Mouse (Mus musculus) embryonic fibroblast, embryonic 13.5 days (primary cell): ENCODE results near the gene Gpx2. TPM values are rescaled to one million over a fixed set of nuclear protein-coding genes. Genes with fewer than 3 reads are reported as not detected.

Experiments
- H3K27ac ChIP-seq: 2 replicates; pipeline ENCODE4 v1.5.1; 2012; ENCODE audit warnings: low read length, control low read depth, inconsistent platforms; ENCODE audit not compliant: insufficient read depth
- H3K4me1 ChIP-seq: 2 replicates; pipeline ENCODE4 v1.6.1; 2011; ENCODE audit warnings: low read length; ENCODE audit not compliant: control insufficient read depth, insufficient read depth
- H3K4me3 ChIP-seq: 2 replicates; pipeline ENCODE4 v1.5.1; 2011; ENCODE audit warnings: mild to moderate bottlenecking, control low read depth, low read length; ENCODE audit not compliant: insufficient read depth
- CTCF ChIP-seq: IDR thresholded peaks from 2 replicates; pipeline ENCODE4 v1.5.1; 2011; ENCODE audit warnings: mild to moderate bottlenecking, control low read depth, low read length, moderate library complexity, borderline replicate concordance; ENCODE audit not compliant: insufficient read depth
- POLR2A ChIP-seq: IDR thresholded peaks from 2 replicates; pipeline ENCODE4 v1.6.1; 2011; ENCODE audit warnings: low read depth, mild to moderate bottlenecking, control low read depth, low read length, moderate library complexity
- polyA plus RNA-seq: library from polyadenylated mRNA; stranded (reverse); fragments of >200 nt; gene quantifications from 2 replicates; pipeline ENCODE4 v1.2.4, GENCODE M21; 2011; ENCODE audit warnings: low read depth; ENCODE audit not compliant: missing spikeins, insufficient read length

The Gpx2 gene
- polyA plus RNA-seq: not detected in 2 replicates

DNA sequence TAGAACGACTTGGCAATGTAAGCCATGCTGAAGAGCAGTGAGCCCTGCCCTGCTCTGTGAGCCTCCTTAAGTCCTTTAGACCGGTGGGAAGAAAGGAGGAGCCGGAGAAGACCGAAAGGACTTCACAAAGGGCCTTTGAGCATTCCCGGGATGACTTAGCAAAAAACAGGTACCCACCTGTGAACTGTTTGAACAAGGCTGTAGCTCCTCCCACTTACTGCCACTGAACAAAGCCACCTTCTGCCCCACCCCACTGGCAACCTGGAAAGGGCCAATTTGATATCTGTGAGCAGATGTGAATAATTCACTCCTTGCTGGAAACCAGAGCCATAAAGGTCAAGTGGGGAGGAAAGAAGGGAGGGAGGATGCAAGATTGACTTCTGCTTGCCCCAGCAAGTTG is at the start of gene Gpx2:
TSS of gene Gpx2 (minus strand) at position 205 of the 400 bp plus-strand sequence.
- TF ChIP-seq CTCF: no peak
- TF ChIP-seq POLR2A: no peak
- Histone ChIP-seq H3K27ac (no peak within 1 kb of the TSS), H3K4me1 (no peaks in the 10 kb centered on the region), H3K4me3 (no peak within 1 kb of the TSS)

DNA sequence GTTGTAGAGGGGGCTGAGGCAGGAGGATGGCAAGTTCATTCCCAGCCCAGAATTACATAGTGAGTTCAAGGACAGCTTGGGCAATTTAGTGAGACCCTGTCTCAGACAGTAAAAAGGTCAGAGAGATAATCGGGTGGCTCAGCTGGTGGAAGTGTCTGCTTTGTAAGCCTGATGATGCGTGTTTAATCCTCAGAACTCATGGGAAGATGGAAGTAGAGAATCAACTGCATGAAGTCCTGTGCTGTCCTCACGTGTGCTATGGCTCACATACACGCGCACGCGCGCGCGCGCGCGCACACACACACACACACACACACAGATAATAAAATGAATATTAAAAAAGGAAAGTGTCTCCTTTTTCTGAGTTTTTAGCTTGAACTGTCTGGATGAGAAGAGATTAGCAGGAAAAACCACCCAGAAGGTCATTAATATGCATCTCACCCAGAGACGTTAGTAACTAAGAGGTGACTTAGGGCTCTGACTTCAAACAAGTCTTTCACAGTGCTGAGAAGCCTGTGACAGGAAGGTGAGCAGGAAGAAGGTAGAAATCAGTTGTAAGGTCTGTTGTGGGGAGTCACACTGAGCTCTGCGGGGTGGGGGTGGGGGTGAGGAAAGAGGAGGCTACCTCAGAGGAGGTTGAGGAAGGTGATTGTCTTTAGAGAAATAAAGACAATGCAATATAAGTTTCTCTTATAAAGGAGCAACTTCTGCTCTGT is 49.1 kb upstream of the Gpx2 start:
- TF ChIP-seq CTCF (no peak), POLR2A (no peak)
- Histone ChIP-seq H3K27ac (no peak overlapping the region), H3K4me1 (no peaks in the 10 kb centered on the region), H3K4me3 (no peak overlapping the region)

- no peak overlapping the region for H3K4me3 ChIP-seq
- TF ChIP-seq POLR2A (no peak), CTCF (no peak)
- no peaks in the 10 kb centered on the region for H3K4me1 ChIP-seq
- no peak overlapping the region for H3K27ac ChIP-seq
These were observed 44.7 kb upstream of the Gpx2 start for GRCm38 (mm10) chr12:76840081-76840480.

DNA sequence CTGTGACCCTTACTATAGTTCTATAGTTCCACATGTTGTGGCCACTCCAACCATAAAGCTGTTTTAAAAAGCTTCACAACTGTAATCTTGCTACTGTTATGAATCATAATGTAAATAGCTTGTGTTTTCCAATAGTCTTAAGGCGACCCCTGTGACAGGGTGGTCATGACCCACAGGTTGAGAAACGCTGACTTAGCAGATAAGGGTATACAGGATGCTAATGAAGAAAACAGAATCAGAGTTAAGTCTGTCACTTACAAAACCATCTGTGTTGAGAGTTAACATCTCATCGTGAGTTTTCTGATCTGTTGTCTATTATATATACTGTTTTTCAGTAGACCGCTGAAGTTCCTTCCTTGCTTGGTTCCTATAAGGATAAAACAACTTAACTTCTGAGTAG is 43.9 kb upstream of the Gpx2 start:
- H3K4me1 ChIP-seq: no peaks in the 10 kb centered on the region
- no peak overlapping the region for H3K27ac ChIP-seq
- H3K4me3 ChIP-seq: no peak overlapping the region
- TF ChIP-seq POLR2A (no peak), CTCF (no peak)

GRCm38 (mm10) chr12:76837844-76838650 is 42.7 kb upstream of the Gpx2 start:
- no peaks in the 10 kb centered on the region for H3K4me1 ChIP-seq
- H3K4me3 ChIP-seq: peak overlapping the region; percentile 77
- TF ChIP-seq CTCF: no peak
- TF ChIP-seq POLR2A: peak; percentile 67; the same call in 1 of the 2 replicates
- peak overlapping the region; percentile 3; the same call in 1 of the 2 replicates for H3K27ac ChIP-seq

- H3K27ac ChIP-seq: peak overlapping the region; percentile 56; the same call in 1 of the 2 replicates
- peak overlapping the region; percentile 77 for H3K4me3 ChIP-seq
- no peaks in the 10 kb centered on the region for H3K4me1 ChIP-seq
- TF ChIP-seq POLR2A (peak; percentile 60), CTCF (peak; percentile 57; the same call in 1 of the 2 replicates)
These were observed 41.9 kb upstream of the Gpx2 start for GRCm38 (mm10) chr12:76837101-76837843.

GRCm38 (mm10) chr12:76832704-76833103 is 37.4 kb upstream of the Gpx2 start:
- Histone ChIP-seq H3K27ac (no peak overlapping the region), H3K4me3 (no peak overlapping the region), H3K4me1 (no peaks in the 10 kb centered on the region)
- TF ChIP-seq CTCF (peak; percentile 64; the same call in 1 of the 2 replicates), POLR2A (no peak)

DNA sequence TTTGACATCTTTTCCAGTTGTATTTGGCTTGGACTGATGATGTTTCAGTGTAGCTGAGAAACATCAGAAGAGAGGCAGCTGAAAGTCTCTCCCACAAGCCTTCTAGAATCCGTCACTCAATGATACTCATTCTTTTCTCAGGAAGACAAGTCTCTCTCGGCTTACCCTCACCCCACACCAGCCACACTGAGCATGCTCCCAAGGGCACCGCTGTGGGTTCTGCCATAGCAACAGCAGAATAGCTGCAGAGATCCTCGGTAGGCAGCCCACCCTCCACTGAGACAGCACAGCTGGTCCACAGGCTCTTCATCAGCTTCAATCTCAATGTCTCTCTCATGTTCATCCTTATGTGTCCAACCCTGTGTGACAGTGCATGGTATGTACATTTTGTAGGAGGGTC is 29.9 kb upstream of the Gpx2 start:
- H3K4me1 ChIP-seq: no peaks in the 10 kb centered on the region; the same call in 1 of the 2 replicates
- H3K4me3 ChIP-seq: no peak overlapping the region
- no peak overlapping the region for H3K27ac ChIP-seq
- TF ChIP-seq POLR2A: no peak
- no peak for TF ChIP-seq CTCF

GRCm38 (mm10) chr12:76822651-76823041 is 27.3 kb upstream of the Gpx2 start, which contains the start of gene Rab15:
TSS of gene Rab15 (minus strand) at chr12:76822908.
- no peak within 1 kb of the TSS for H3K27ac ChIP-seq

More at GRCm38 (mm10) chr12:76822651-76823041, 27.3 kb upstream of the Gpx2 start, which contains the start of gene Rab15:
- Histone ChIP-seq H3K4me1 (peaks cover 2% of the 10 kb centered on the region), H3K4me3 (peak within 1 kb of the TSS; percentile 40)
- TF ChIP-seq POLR2A (no peak), CTCF (no peak)
